8 mouse cellular contexts compared by ENCODE assay signal in the genomic region with DNA sequence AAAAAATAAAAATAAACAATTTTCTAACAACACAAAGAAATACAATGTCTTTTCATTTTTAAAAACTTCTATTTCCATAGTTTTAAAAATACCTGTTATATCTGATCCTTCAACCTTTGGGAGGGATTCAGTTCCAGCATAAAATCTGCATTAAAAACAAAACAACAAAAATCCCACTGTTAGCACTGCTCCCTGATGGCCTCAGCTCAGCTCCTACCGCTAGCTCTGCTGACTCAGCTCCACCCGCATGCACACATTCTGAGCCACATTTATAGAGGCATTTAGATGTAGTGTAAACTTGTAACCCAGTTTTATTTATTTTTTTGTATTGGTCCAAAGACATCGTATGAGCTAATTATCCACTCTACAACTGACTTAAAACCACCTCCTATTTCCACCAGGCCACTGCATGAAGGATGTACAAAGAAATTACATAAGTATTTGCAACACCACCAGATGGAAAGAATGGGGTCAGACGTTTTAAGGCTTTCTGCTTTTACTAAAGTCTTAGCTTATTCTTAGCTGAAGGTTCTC. TPM values are rescaled to one million over a fixed set of nuclear protein-coding genes. Genes with fewer than 3 reads are reported as not detected.
DNase-seq lines count a peak whose midpoint lies in the region; ATAC-seq lines count a peak whose summit lies in the region.

No protein-coding gene starts in this region.

- peak overlapping the region; percentile 77 for H3K4me3 ChIP-seq in heart, embryonic 13.5 days
- peak overlapping the region; percentile 72 for H3K4me3 ChIP-seq in hindbrain, embryonic 11.5 days (ENCODE audit: low read depth, low read length)
- H3K4me3 ChIP-seq in midbrain, embryonic 12.5 days: peak overlapping the region; percentile 79

- H3K4me1 ChIP-seq in heart, embryonic 13.5 days: peaks cover 44% of the 10 kb centered on the region
- no peaks in the 10 kb centered on the region for H3K4me1 ChIP-seq in hindbrain, embryonic 11.5 days (replicated peaks; ENCODE audit: control insufficient read depth, insufficient read depth, low read length)
- peaks cover 9% of the 10 kb centered on the region; the same call in 1 of the 2 replicates for H3K4me1 ChIP-seq in midbrain, embryonic 12.5 days

- 10% methylated on average over 4 of the region's 4 CpGs for WGBS in heart, embryonic 13.5 days
- 6% methylated on average over 4 of the region's 4 CpGs for WGBS in hindbrain, embryonic 11.5 days
- 10% methylated on average over 4 of the region's 4 CpGs for WGBS in midbrain, embryonic 12.5 days

- no peak for DNase-seq in heart, adult 18-20 months
- DNase-seq in NIH3T3 (ENCODE audit: low read depth): peak; percentile 22
- peak; percentile 17 for DNase-seq in hindbrain, embryonic 11.5 days (ENCODE audit: low spot score)
- DNase-seq in cerebellum, adult 11 months: no peak
- no peak for DNase-seq in ovary, adult 18-20 months (ENCODE audit: low spot score)

- peak overlapping the region; percentile 78 for H3K4me2 ChIP-seq in heart, embryonic 13.5 days
- H3K4me2 ChIP-seq in hindbrain, embryonic 11.5 days (replicated peaks; ENCODE audit: low read depth, low read length): peak overlapping the region; percentile 52
- H3K4me2 ChIP-seq in midbrain, embryonic 12.5 days (replicated peaks): peak overlapping the region; percentile 64

- H3K9ac ChIP-seq in heart, embryonic 13.5 days: peak overlapping the region; percentile 85
- H3K9ac ChIP-seq in hindbrain, embryonic 11.5 days (ENCODE audit: low read depth, low read length): peak overlapping the region; percentile 71
- peak overlapping the region; percentile 69 for H3K9ac ChIP-seq in midbrain, embryonic 12.5 days (replicated peaks)

- no peaks in the 10 kb centered on the region for H3K27me3 ChIP-seq in heart, embryonic 13.5 days (replicated peaks)
- no peaks in the 10 kb centered on the region for H3K27me3 ChIP-seq in hindbrain, embryonic 11.5 days (ENCODE audit: control insufficient read depth, insufficient read depth, low read length)
- H3K27me3 ChIP-seq in midbrain, embryonic 12.5 days: no peaks in the 10 kb centered on the region

- no peak for ATAC-seq in heart, embryonic 13.5 days (ENCODE audit: extremely low read depth, insufficient number of reproducible peaks, low FRiP score, low TSS enrichment)
- no peak for ATAC-seq in hindbrain, embryonic 11.5 days (ENCODE audit: low FRiP score)
- no peak for ATAC-seq in midbrain, embryonic 12.5 days (ENCODE audit: low FRiP score, low read depth)
- ATAC-seq in CD4-positive, CD25-positive, alpha-beta regulatory T cell, adult 4 months: no peak

- H3K9me3 ChIP-seq in heart, embryonic 13.5 days: no peaks in the 10 kb centered on the region
- no peaks in the 10 kb centered on the region for H3K9me3 ChIP-seq in hindbrain, embryonic 11.5 days (ENCODE audit: control insufficient read depth, low read length)
- H3K9me3 ChIP-seq in midbrain, embryonic 12.5 days: no peaks in the 10 kb centered on the region

- peaks cover 41% of the 10 kb centered on the region for H3K36me3 ChIP-seq in heart, embryonic 13.5 days
- no peaks in the 10 kb centered on the region for H3K36me3 ChIP-seq in hindbrain, embryonic 11.5 days (ENCODE audit: control insufficient read depth, insufficient read depth, low read length)
- H3K36me3 ChIP-seq in midbrain, embryonic 12.5 days: peaks cover 44% of the 10 kb centered on the region

- no peak overlapping the region; the same call in 1 of the 2 replicates for H3K27ac ChIP-seq in heart, embryonic 13.5 days (replicated peaks)
- H3K27ac ChIP-seq in hindbrain, embryonic 11.5 days (ENCODE audit: low read depth, low read length): no peak overlapping the region
- no peak overlapping the region for H3K27ac ChIP-seq in midbrain, embryonic 12.5 days (replicated peaks)

RNA-seq across cellular contexts. Expression of gene Ptcd3, which starts 0.8 kb away (rescaled TPM):
- 95.2 and 102 TPM in 2 replicates for polyA plus RNA-seq in heart, embryonic 13.5 days (2015; fragmentation: Nextera tagmentation; extraction: Ambion mirVana)
- 100 to 1,000 TPM; 130 to 137 TPM for total RNA-seq in heart, adult 18-20 months (2021)
- 129 and 136 TPM in 2 replicates for polyA plus RNA-seq in hindbrain, embryonic 11.5 days (2014; fragmentation: Nextera tagmentation; extraction: Ambion mirVana)
- 112 and 119 TPM in 2 replicates for polyA plus RNA-seq in midbrain, embryonic 12.5 days (2016; fragmentation: Nextera tagmentation; extraction: Ambion mirVana)
- polyA plus RNA-seq in CD4-positive, CD25-positive, alpha-beta regulatory T cell, adult 4 months (2017; shearing (Covaris generic)): 10 to 100 TPM; 92.3 to 95.6 TPM

RNA-seq across cellular contexts. Expression of gene Polr1a, which starts 1.1 kb away (rescaled TPM):
- polyA plus RNA-seq in heart, embryonic 13.5 days (2015; fragmentation: Nextera tagmentation; extraction: Ambion mirVana): 23.1 and 24.2 TPM in 2 replicates
- 10 to 100 TPM; 39.9 to 50.0 TPM for total RNA-seq in heart, adult 18-20 months (2021)
- 24.0 and 27.7 TPM in 2 replicates for polyA plus RNA-seq in hindbrain, embryonic 11.5 days (2014; fragmentation: Nextera tagmentation; extraction: Ambion mirVana)
- polyA plus RNA-seq in midbrain, embryonic 12.5 days (2016; fragmentation: Nextera tagmentation; extraction: Ambion mirVana): 32.8 and 34.2 TPM in 2 replicates
- 10 to 100 TPM; 22.7 to 37.1 TPM for polyA plus RNA-seq in CD4-positive, CD25-positive, alpha-beta regulatory T cell, adult 4 months (2017; shearing (Covaris generic))

Comparison
In these comparisons a context has a peak if more than half of its experiments do, and no peak if none do; other contexts are left out.
1. DNase-seq: peak in NIH3T3 (single experiment) and hindbrain, embryonic 11.5 days (single experiment); none in heart, adult 18-20 months (0 of 2), cerebellum, adult 11 months (single experiment) and ovary, adult 18-20 months (single experiment).
2. Peak in every context shown above with its lines, with median percentiles within 50 percentile points of each other: H3K4me2 ChIP-seq, H3K4me3 ChIP-seq and H3K9ac ChIP-seq.